Mouse (Mus musculus) gastrocnemius, adult 8-10 months (tissue): ENCODE data around the gene 2010005H15Rik. TPM values are rescaled to one million over a fixed set of nuclear protein-coding genes. Genes with fewer than 3 reads are reported as not detected.
"Not testable (repeated sequence)": the region's sequence is repeated elsewhere in the genome, so short reads cannot be mapped to it uniquely, and the experiment has no call there.

Source experiments
- DNase-seq, 2 experiments: peaks; one replicate each; pipeline ENCODE4 v3.0.0; 2022; ENCODE audit warnings: low spot score in 2 of 2
- total RNA-seq, 4 experiments: library from RNA; stranded (reverse); gene quantifications; 2 replicates each; pipeline ENCODE4 v1.2.4; 2022

Gene 2010005H15Rik
- total RNA-seq: not detected

- not testable (repeated sequence) for DNase-seq
Observed at GRCm38 (mm10) chr16:36221168-36221567, at the start of gene 2010005H15Rik. TSS of gene 2010005H15Rik (plus strand) at chr16:36221468.

- no peak for DNase-seq
Observed at GRCm38 (mm10) chr16:36176108-36176507, 45.2 kb upstream of the 2010005H15Rik start.

- DNase-seq: no peak
Observed at GRCm38 (mm10) chr16:36179910-36180309, 41.4 kb upstream of the 2010005H15Rik start.

DNA sequence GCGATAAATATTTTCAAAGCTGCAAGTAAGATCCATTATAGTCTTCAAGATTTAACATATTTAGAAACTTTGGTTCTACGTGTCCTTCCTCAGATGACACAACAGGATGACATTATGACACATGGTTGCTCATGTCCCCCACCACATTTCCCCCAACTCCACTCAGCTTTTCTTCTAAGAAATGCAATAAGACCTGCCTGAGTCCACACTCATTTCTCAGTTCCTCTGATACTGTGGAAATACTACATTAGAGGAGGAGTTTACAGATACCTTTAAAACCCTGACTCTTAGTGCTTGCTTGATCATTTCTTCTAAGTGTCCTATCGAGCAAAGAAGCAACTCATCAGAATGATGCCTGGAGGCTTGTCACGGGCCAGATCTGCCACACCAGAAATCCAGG is 37.4 kb upstream of the 2010005H15Rik start, which contains the start of gene Gm5483:
Gm5483 (plus strand) TSS at position 301 of the 400 bp plus-strand sequence.
- not testable (repeated sequence) for DNase-seq

- no peak for DNase-seq
Observed at GRCm38 (mm10) chr16:36199226-36199625, 22.0 kb upstream of the 2010005H15Rik start.

DNA sequence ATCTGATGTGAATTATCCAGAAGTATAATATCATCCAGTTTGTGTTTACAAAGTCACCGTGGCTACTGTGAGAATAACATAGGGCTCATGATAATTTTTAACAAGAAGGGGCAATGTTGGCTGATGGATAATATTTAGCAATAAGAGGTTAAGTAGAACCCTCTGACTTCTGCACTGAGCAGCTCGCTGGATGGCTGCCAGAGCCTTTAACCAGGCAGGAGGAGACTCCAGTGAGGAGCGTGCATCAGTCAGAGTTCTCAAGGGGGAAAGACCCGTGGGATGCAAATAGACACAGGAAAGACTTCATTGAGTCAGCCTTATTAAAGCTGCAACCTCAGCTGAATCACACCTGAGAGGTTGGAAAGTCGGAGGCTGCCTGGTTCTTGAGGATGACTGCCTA is 17.4 kb upstream of the 2010005H15Rik start:
- no peak for DNase-seq

DNA sequence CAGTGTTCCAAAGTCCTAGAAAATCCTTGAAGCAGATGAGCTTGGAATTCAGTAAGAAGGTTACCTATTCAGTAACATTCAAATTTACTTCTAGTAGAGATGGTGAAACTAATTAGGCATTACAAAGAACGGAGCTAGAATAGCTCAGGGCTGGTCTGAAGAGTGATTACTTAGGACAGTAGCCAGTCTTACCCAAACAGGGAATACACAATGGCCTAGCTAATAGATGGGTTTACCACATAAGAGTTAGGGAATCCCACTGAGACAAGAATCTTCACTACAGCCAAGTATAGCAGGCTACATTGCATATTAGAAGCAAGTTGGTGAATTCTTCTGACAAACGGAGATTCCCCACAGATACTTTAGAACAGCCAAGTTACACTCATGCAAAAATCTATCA is 15.6 kb upstream of the 2010005H15Rik start:
- DNase-seq: not testable (repeated sequence)

- DNase-seq: no peak
Observed at GRCm38 (mm10) chr16:36209967-36210453, 11.3 kb upstream of the 2010005H15Rik start, which contains the start of gene Gm5416. TSS of gene Gm5416 (plus strand) at chr16:36210403.

DNA sequence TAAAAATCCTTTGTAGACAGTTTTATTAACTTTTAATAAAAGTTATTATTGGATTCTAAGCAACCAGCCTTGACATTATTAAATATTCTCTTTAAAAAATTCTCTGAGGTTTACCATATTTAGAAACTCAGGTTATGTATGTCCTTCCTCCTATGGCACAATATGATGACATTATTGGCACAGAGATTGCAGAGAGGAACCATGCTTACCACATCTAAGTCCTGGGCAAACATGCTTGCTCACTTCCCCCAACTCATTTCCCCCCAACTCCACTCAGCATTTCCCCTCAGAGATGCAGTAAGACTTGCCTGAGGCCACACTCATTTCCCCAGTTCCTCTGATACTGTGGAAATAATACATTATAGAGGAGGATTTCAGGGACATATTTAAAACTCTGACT is 39.3 kb downstream of the 2010005H15Rik start:
- not testable (repeated sequence) for DNase-seq

GRCm38 (mm10) chr16:36276796-36277195 is 55.5 kb downstream of the 2010005H15Rik start, which contains the start of gene Stfa1:
TSS of gene Stfa1 (plus strand) at chr16:36276951.
- DNase-seq: not testable (repeated sequence)

DNA sequence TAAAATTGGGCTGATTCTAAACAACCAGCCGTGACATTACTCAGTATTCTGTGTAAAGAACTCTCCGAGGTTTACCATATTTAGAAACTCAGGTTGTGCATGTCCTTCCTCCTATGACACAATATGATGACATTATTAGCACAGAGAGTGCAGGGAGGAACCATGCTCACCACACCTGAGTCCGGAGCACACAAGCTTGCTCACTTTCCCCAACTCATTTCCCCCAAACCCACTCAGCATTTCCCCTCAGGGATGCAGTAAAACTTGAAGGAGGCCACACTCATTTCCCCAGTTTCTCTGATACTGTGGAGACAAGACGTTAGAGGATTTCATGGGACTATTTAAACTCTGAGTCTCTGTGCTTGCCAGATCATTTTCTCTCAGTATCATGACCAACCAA is 67.9 kb downstream of the 2010005H15Rik start:
- DNase-seq: no peak

Other genes with a start within 250 kb of the 2010005H15Rik start
- gene Kpna1, start 242.7 kb upstream of the 2010005H15Rik start, total RNA-seq: 100 to 1,000 TPM; 164 to 190 (median 172) TPM
- 1 to 10 TPM; 2.3 to 3.0 (median 2.5) TPM for gene Wdr5b, start 180.3 kb upstream of the 2010005H15Rik start, total RNA-seq
- 100 to 1,000 TPM; 112 to 134 (median 121) TPM for gene Fam162a, start 149.9 kb upstream of the 2010005H15Rik start, total RNA-seq
- 10 to 100 TPM; 15.3 to 33.5 (median 22.2) TPM for gene Ccdc58, start 149.8 kb upstream of the 2010005H15Rik start, total RNA-seq
- gene Csta1, start 90.2 kb upstream of the 2010005H15Rik start, total RNA-seq: not detected
- not detected for gene Stfa2l1, start 64.7 kb upstream of the 2010005H15Rik start, total RNA-seq
- not detected for gene Gm5483, start 37.3 kb upstream of the 2010005H15Rik start, total RNA-seq
- not detected for gene Gm5416, start 11.1 kb upstream of the 2010005H15Rik start, total RNA-seq
- gene Stfa1, start 55.5 kb downstream of the 2010005H15Rik start, total RNA-seq: not detected
- gene BC117090, start 112.9 kb downstream of the 2010005H15Rik start, total RNA-seq: not detected
- gene BC100530, start 146.3 kb downstream of the 2010005H15Rik start, total RNA-seq: not detected
- not detected for gene Stfa2, start 187.0 kb downstream of the 2010005H15Rik start, total RNA-seq
- not detected for gene Stfa3, start 233.9 kb downstream of the 2010005H15Rik start, total RNA-seq